Mouse (Mus musculus): ENCODE data around the gene Khsrp.

The Khsrp gene

DNA sequence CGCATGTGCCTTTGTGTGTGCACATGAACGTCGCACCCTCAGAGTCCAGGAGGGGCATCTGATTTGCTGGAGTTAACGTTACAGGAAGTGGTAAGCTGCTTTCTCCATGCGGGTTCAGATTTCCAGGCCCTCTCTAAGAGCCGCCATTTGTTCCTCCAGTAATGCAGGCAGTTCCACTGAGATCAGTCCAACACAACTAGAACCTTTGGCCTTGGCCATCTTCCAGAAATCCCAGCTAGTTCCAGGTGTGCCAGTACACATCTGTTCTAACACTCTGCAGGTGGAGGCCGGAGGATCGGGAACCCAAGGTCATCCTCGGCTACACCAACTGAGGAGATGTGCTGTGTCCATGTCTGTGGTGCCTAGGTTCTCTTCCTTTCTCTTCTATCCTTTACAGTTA is 46.4 kb downstream of the Khsrp start:
- DNase-seq, result no peak

DNA sequence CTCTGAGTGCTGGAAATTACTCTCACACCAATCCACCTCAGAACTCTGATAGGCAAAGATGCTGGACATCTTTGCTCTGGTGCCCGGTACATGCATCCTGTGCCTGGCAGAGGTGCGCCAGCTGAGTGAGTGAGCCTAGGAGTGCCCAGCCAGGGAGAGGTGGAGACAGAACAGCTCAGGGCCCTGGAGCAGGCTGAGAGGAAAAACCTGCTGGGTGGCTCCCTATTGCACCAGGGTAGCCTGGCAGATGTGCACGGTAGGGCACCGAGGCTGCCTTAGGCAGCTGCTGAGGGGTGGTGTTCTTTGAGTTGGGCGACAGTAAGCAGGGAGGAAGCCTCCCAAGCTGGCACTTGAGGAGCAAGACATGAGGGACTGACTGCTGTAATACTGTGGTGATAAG is 49.3 kb downstream of the Khsrp start, which contains the start of gene Acer1:
Gene Acer1, minus strand, starts transcription at position 114 of the 400 bp plus-strand sequence.
- DNase-seq, result no peak

DNA sequence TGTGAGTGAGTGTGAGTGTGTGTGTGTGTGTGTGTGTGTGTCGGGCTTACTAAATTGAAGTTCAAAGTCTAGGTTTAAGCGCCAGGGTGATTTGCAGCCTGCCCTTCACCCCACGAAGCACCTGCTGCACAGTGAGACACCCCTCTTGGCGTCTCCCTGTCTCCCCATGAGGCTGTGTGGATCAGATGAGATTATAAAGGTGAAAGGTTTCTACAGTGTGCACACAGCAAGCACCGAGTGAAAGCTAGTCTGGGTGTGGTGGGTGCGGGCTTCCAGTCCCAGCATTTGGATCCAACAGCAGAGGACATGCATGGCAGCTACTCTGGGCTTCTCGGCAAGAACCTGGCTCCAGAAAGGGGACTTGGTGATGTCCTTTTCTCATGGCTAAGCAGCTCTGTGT is 50.3 kb downstream of the Khsrp start:
- no peak for DNase-seq

DNA sequence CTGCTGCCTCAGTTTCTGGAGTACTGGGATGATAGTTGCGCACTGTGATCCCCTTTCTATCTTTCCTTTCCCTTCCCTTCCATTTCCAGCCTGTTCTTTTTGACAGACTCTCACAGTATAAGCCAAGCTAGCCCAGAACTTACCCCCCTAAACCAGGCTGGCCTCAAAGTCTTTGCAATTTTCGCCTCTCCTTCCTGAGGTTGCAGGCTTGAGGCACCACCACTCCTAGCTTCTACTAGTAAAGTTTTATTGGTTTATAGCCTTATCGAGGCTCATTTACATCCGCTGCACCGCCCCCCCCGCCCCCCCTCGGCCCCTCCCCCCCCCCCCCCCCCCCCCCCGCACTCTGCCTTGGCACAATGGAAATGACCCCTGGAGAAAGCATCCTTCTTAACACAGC is 51.8 kb downstream of the Khsrp start:
- DNase-seq, result no peak

DNA sequence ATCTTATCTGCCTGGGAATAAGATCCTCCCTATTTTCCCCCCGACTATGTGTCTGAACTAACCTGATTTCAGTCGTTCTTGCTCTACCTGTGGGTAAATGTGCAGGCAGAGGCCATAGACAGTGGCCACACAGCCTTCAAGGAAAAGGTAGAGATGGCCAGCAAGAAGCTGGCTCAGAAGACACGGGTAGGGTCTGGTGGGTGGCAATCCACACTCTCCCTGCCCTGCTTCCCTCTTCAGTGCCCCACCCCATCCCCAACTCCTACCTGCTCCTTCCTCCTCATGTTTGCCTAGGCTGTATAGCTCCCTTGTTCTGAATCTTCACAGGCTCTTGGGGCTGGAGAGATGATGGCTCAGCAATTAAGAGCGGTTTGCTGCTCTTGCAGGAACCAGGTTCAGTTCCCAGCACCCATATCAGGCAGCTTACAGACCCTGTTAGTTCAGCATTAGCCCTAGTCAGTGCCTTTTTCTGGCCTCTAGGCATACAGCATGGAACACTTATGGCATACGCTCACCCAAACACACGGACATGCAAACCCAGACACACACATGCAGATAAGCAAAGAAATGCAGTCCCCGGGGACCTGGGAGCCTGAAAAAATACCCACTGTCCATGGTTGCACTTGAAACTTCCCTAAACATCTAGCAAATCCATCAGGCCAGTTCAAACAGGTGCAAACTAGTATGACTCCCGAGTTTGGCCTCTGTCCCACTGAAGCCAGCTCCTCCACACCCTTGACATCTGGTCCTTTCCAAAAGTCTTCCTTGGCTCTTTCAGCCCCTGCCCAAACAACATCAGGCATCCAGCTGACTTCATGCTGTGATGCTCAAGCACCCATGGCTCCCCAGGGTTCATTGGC is 54.6 kb downstream of the Khsrp start:
- no peak for DNase-seq

DNA sequence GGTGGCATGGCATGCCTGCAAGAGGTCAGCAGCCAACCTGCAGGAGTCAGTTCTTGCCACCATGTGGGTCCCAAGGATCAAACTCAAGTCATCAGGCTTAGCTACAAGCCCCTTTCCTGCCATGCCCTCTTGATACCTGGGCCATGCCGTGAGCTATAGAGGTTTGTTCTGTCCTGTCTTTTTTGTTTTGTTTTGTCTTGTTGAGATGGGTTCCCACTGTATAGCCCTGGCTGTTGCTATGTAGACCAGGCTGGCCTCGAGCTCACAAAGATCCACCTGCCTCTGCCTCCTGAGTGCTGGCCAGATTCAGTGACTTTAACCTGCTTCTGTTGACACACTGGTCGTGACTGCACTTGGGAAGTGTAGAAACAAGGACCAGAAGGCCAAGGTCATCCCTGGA is 55.9 kb downstream of the Khsrp start:
- no peak for DNase-seq

DNA sequence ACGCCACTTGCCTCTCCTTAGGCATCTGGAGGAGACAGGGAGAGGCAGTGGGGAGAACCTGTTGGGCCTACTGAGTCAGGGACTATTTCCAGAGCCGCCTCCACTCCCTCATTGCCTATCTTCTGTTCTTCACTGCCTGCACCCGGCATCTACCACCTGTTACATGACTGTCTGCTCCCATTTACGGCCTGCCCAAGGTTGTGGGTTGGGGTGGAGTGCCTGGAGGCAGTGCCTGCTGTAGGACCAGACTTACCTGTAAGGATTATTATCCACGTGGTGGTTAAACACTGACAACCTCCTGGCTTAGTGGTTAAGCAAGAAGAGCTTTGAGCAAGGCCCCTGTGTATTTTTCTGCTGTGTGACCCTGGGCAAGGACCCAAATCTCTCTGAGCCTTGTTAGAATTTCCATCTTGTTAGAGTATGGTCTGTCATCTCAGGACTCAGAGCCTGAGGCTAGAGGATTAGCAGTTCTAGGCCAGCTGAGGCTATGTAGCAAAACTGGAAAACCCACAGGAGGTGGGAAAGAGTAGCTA is 56.5 kb downstream of the Khsrp start:
- DNase-seq, result no peak

DNA sequence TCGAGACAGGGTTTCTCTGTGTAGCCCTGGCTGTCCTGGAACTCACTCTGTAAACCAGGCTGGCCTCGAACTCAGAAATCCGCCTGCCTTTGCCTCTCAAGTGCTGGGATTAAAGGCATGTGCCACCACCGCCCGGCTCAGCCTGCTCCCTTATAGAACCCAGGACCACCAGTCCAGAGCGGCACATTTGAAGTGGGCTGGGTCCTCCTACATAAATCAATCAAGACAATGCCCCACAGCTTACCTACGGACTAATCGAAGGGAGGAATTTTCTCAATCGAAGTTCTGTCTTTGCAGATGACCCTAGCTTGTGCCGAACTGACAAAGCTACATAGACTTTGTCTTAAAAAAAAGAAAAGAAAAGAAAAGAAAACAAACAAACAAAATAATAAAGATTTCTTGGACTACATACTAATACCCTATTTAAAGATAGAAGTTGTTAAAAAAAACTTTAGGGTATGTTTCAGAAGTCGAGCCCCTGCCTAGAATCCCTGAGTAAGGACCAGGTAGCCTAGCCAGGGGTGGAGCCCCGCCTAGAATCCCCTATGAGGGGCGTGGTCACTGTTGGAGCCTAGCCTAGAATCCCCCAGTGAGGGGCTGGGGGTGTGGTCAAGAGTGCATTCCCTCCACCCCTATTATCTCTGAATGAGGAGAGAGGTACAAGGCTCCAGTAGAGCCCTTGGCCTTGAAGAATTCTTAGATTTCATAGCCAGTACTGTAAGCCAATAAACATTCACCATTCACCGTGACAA is 57.2 kb downstream of the Khsrp start:
- no peak for DNase-seq

Measured in right cerebral cortex, postnatal 14 days (tissue).